Mouse (Mus musculus) E14TG2a.4 (cell line): Measurements from ENCODE around the gene Cacnb1.

Experiments used
- CTCF ChIP-seq: conservative IDR thresholded peaks from 2 replicates; pipeline ENCODE4 v1.5.1; 2014; ENCODE audit warnings: low read length
- NANOG ChIP-seq: IDR thresholded peaks from 2 replicates; pipeline ENCODE4 v1.6.1; 2014; ENCODE audit warnings: borderline replicate concordance, low read length, mixed read lengths

DNA sequence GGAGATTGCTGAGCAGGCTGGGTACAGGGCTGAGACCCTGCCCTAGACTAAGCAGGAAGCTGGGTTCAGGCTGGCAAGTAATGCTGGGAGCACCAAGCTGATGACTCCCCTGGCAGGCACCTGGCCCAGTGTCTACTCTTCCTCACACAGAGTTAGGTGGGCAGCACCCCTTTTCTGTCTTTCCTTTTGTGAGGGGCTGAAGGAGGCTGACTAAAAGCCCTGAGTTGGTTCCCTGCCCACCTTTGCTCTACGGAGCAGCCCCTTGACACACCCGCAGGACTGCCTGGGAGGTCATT is 27.6 kb upstream of the Cacnb1 start:
- TF ChIP-seq CTCF (no peak), NANOG (no peak)
